Mouse (Mus musculus): ENCODE data around the gene Pi4kb. TPM values are rescaled to one million over a fixed set of nuclear protein-coding genes. Genes with fewer than 3 reads are reported as not detected.

Gene Pi4kb
- polyA plus RNA-seq, 1 experiment: 16.6 TPM

GRCm38 (mm10) chr3:95046462-95047057, 72.0 kb downstream of the Pi4kb start:
- no peaks in the 10 kb centered on the region for H3K4me1 ChIP-seq (ENCODE audit: control insufficient read depth, insufficient read depth, insufficient read length, low read length)
- no peak overlapping the region for H3K4me3 ChIP-seq (ENCODE audit: insufficient read depth, low read depth, low read length)
- H3K27ac ChIP-seq (replicated peaks; ENCODE audit: low read depth, low read length): no peak overlapping the region

- Histone ChIP-seq H3K4me1 (ENCODE audit: control insufficient read depth, insufficient read depth, insufficient read length, low read length) (no peaks in the 10 kb centered on the region), H3K4me3 (ENCODE audit: insufficient read depth, low read depth, low read length) (no peak overlapping the region), H3K27ac (replicated peaks; ENCODE audit: low read depth, low read length) (no peak overlapping the region)
Observed at GRCm38 (mm10) chr3:95047914-95048313, 73.4 kb downstream of the Pi4kb start.

GRCm38 (mm10) chr3:95052959-95053358, 78.4 kb downstream of the Pi4kb start:
- Histone ChIP-seq H3K27ac (replicated peaks; ENCODE audit: low read depth, low read length) (no peak overlapping the region), H3K4me1 (ENCODE audit: control insufficient read depth, insufficient read depth, insufficient read length, low read length) (peaks cover 3% of the 10 kb centered on the region; the same call in 1 of the 2 replicates), H3K4me3 (ENCODE audit: insufficient read depth, low read depth, low read length) (no peak overlapping the region)

GRCm38 (mm10) chr3:95053701-95054100, 79.2 kb downstream of the Pi4kb start:
- Histone ChIP-seq H3K4me3 (ENCODE audit: insufficient read depth, low read depth, low read length) (no peak overlapping the region), H3K27ac (replicated peaks; ENCODE audit: low read depth, low read length) (no peak overlapping the region), H3K4me1 (ENCODE audit: control insufficient read depth, insufficient read depth, insufficient read length, low read length) (peaks cover 3% of the 10 kb centered on the region; the same call in 1 of the 2 replicates)

GRCm38 (mm10) chr3:95054481-95055260, 80.1 kb downstream of the Pi4kb start:
- Histone ChIP-seq H3K4me1 (ENCODE audit: control insufficient read depth, insufficient read depth, insufficient read length, low read length) (peaks cover 3% of the 10 kb centered on the region; the same call in 1 of the 2 replicates), H3K27ac (replicated peaks; ENCODE audit: low read depth, low read length) (no peak overlapping the region), H3K4me3 (ENCODE audit: insufficient read depth, low read depth, low read length) (no peak overlapping the region)

- H3K4me1 ChIP-seq (ENCODE audit: control insufficient read depth, insufficient read depth, insufficient read length, low read length): peaks cover 3% of the 10 kb centered on the region; the same call in 1 of the 2 replicates
- no peak overlapping the region for H3K4me3 ChIP-seq (ENCODE audit: insufficient read depth, low read depth, low read length)
- H3K27ac ChIP-seq (replicated peaks; ENCODE audit: low read depth, low read length): no peak overlapping the region
Observed at GRCm38 (mm10) chr3:95056275-95056674, 81.7 kb downstream of the Pi4kb start.

Other genes with a start within 250 kb of the Pi4kb start
- gene Cgn, start 188.2 kb upstream of the Pi4kb start, polyA plus RNA-seq (2012; ENCODE audit: insufficient read depth, insufficient read length, missing spikeins): not detected in 2 replicates
- 4.9 and 7.7 TPM in 2 replicates for gene Pogz, start 137.2 kb upstream of the Pi4kb start, polyA plus RNA-seq (2012; ENCODE audit: insufficient read depth, insufficient read length, missing spikeins)
- gene Psmb4, start 87.8 kb upstream of the Pi4kb start, polyA plus RNA-seq (2012; ENCODE audit: insufficient read depth, insufficient read length, missing spikeins): 311 and 370 TPM in 2 replicates
- 51.0 and 61.7 TPM in 2 replicates for gene Selenbp1, start 41.7 kb upstream of the Pi4kb start, polyA plus RNA-seq (2012; ENCODE audit: insufficient read depth, insufficient read length, missing spikeins)
- gene Rfx5, start 20.7 kb upstream of the Pi4kb start, polyA plus RNA-seq (2012; ENCODE audit: insufficient read depth, insufficient read length, missing spikeins): 4.0 and 6.3 TPM in 2 replicates
- gene Zfp687, start 40.7 kb downstream of the Pi4kb start, polyA plus RNA-seq (2012; ENCODE audit: insufficient read depth, insufficient read length, missing spikeins): 5.7 and 6.1 TPM in 2 replicates
- 168 and 202 TPM in 2 replicates for gene Psmd4, start 67.9 kb downstream of the Pi4kb start, polyA plus RNA-seq (2012; ENCODE audit: insufficient read depth, insufficient read length, missing spikeins)
- 12.7 and 14.5 TPM in 2 replicates for gene Pip5k1a, start 132.2 kb downstream of the Pi4kb start, polyA plus RNA-seq (2012; ENCODE audit: insufficient read depth, insufficient read length, missing spikeins)
- gene Vps72, start 136.3 kb downstream of the Pi4kb start, polyA plus RNA-seq (2012; ENCODE audit: insufficient read depth, insufficient read length, missing spikeins): 18.8 and 26.2 TPM in 2 replicates
- 7.3 and 12.4 TPM in 2 replicates for gene Tmod4, start 149.7 kb downstream of the Pi4kb start, polyA plus RNA-seq (2012; ENCODE audit: insufficient read depth, insufficient read length, missing spikeins)
- 34.7 and 62.1 TPM in 2 replicates for gene Scnm1, start 159.3 kb downstream of the Pi4kb start, polyA plus RNA-seq (2012; ENCODE audit: insufficient read depth, insufficient read length, missing spikeins)
- gene Lysmd1, start 159.4 kb downstream of the Pi4kb start, polyA plus RNA-seq (2012; ENCODE audit: insufficient read depth, insufficient read length, missing spikeins): 7.3 and 7.6 TPM in 2 replicates
- 2.7 and 2.8 TPM in 2 replicates for gene Tnfaip8l2, start 167.6 kb downstream of the Pi4kb start, polyA plus RNA-seq (2012; ENCODE audit: insufficient read depth, insufficient read length, missing spikeins)
- 1.5 and 2.6 TPM in 2 replicates for gene Sema6c, start 185.7 kb downstream of the Pi4kb start, polyA plus RNA-seq (2012; ENCODE audit: insufficient read depth, insufficient read length, missing spikeins)
- gene Gabpb2, start 243.2 kb downstream of the Pi4kb start, polyA plus RNA-seq (2012; ENCODE audit: insufficient read depth, insufficient read length, missing spikeins): 11.3 and 12.2 TPM in 2 replicates